Mouse (Mus musculus): ENCODE measurements around the gene Gm438. TPM values are rescaled to one million over a fixed set of nuclear protein-coding genes. Genes with fewer than 3 reads are reported as not detected.

Gene Gm438
- not detected for polyA plus RNA-seq (2017; shearing (Covaris generic))

DNA sequence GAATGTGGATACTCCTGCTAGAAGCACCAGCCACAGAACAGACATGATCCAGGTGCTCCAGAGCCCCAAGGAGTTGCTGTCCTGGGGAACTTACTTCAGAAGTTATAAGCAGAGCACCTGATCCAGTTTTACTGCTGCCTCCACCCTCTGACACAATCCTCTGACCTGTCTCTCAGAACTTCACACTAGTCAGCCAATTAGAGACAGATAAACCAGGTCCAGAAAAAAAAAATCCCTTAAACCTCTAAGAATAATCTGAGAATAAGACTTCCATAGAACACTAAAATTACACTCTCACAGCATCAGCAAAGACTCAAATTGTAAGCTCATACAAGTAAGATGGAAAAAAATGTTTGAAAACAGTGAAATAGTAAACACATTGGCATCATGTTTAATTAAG is at the start of gene Gm438:
Gene Gm438 (minus strand): TSS at position 101 of the 400 bp plus-strand sequence.

Other genes with a start within 250 kb of the Gm438 start
- not detected for gene Gm13124, start 221.4 kb downstream of the Gm438 start, polyA plus RNA-seq (2017; shearing (Covaris generic))
- gene Aadacl4, start 172.9 kb downstream of the Gm438 start, polyA plus RNA-seq (2017; shearing (Covaris generic)) = not detected
- gene Gm436, start 100.2 kb downstream of the Gm438 start, polyA plus RNA-seq (2017; shearing (Covaris generic)) = not detected
- gene Gm13178, start 65.2 kb downstream of the Gm438 start, polyA plus RNA-seq (2017; shearing (Covaris generic)) = not detected
- gene Dhrs3, start 106.2 kb upstream of the Gm438 start, polyA plus RNA-seq (2017; shearing (Covaris generic)) = 19.9 TPM

All from CD4-positive, CD25-positive, alpha-beta regulatory T cell, adult 9 weeks (primary cell).